Mouse (Mus musculus): ENCODE results near the gene Fscn2. TPM values are rescaled to one million over a fixed set of nuclear protein-coding genes. Genes with fewer than 3 reads are reported as not detected.
"Not testable (repeated sequence)": the region's sequence is repeated elsewhere in the genome, so short reads cannot be mapped to it uniquely, and the experiment has no call there.

Fscn2 gene
- total RNA-seq, 2 experiments from 2014 or later, result not detected

- no peak for ATAC-seq (ENCODE audit: poor library complexity, severe bottlenecking)
Observed at GRCm38 (mm10) chr11:120388580-120388979, 27.2 kb downstream of the Fscn2 start.

GRCm38 (mm10) chr11:120395661-120396060, 34.3 kb downstream of the Fscn2 start:
- ATAC-seq (ENCODE audit: poor library complexity, severe bottlenecking), result no peak

- no peak for ATAC-seq (ENCODE audit: poor library complexity, severe bottlenecking)
Observed at GRCm38 (mm10) chr11:120397602-120398001, 36.3 kb downstream of the Fscn2 start.

DNA sequence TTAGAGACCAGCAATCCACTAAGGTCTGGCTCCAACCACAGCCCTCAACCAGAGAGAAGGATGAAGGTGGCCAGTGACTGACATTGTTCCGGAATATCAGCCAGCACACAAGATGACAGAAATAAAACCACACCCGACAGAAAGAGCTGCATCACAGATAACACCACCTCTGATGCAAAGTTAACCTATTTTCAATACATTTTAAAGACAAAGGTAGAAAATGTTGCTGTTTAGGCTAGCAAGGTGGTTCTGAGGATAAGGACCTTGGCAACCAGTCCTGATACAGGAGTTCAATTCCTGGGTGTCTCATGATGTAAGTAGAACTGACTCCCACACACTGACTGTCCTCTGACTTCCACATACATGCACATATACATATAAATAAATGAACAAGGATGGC, 38.0 kb downstream of the Fscn2 start:
- ATAC-seq (ENCODE audit: poor library complexity, severe bottlenecking), result 0 out of 2 replicates have a peak, but pooled peaks have one; percentile 10

DNA sequence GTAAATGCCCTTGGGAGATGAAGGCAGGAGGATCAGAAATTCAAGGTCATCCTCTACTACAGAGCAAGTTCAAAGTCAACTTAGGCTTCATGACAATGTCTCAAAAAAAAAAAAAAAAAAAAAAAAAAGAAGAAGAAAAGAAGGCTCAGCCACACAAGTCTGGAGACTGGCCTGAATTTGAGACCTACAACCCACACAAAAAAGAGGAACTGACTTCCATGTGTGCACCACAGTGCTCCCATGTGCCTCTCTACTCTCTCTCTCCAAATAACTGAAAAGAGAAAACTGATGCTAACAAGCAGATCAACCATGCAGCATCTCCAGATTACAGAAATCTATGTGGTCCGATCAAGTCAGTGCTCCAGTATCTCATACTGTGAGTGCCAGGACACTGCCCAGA, 43.5 kb downstream of the Fscn2 start:
- peak; percentile 56 for ATAC-seq (ENCODE audit: poor library complexity, severe bottlenecking)

DNA sequence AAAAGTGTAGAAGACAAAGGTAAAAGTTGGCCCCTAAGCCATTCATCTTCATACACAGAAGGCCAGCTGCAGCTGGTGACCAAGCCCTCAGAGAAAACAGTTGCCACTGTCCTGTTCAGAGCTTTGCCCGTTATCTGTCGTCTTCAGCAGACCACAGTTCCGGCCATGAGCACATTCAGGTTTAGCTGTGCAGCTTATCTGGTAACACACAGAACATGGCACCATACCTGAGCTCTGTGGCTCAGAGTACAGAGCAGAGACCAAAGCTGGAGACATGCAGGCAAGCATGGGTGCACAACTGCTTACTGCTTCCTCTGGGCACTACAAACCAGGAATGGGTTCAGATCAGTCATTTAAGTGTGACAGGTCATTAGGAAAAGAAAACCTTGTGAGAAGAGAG, 44.5 kb downstream of the Fscn2 start:
- no peak for ATAC-seq (ENCODE audit: poor library complexity, severe bottlenecking)

DNA sequence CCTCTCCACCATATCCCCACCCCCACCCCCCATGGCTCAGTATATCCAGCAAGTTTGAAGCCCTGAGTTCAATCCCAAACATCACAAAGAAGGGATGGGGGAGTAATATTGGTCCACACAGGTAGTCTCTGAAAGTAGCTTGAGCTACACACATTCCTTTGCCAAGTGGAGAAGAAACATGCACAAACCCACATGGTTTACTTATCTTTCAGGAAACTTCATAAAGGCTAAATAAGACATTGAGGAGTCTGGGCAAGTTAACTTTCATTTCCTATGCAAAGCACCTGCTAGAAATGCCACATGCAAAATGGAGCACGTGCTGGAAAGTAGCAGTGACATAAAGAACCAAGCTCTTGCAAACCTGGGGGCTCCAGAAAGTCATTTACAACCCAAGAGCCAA, 45.1 kb downstream of the Fscn2 start:
- no peak for ATAC-seq (ENCODE audit: poor library complexity, severe bottlenecking)

DNA sequence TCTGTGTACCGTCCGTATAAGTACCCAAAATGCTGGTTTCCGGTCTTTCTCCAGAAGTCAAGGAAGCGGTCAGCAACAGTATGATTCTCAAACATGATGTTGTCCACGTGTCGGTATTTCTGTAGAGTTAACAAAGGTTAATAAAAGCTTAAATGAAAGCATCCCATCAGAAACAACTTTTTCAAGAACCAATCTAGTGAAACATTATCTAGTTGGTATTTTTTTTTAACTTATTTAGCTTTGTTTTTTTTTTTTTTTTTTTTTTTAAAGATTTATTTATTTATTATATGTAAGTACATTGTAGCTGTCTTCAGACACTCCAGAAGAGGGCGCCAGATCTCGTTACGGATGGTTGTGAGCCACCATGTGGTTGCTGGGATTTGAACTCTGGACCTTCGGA, 52.3 kb downstream of the Fscn2 start:
- ATAC-seq (ENCODE audit: poor library complexity, severe bottlenecking), result not testable (repeated sequence)

Other genes starting within 250 kb of the Fscn2 start
- gene Slc38a10, start 210.2 kb upstream of the Fscn2 start, total RNA-seq (2015), result 23.4 and 27.7 TPM in 2 replicates
- gene Slc38a10, start 210.2 kb upstream of the Fscn2 start, total RNA-seq (2017), result 31.9 and 32.6 TPM in 2 replicates
- 3.1 and 4.4 TPM in 2 replicates for gene Bahcc1, start 128.6 kb upstream of the Fscn2 start, total RNA-seq (2015)
- 1.3 and 1.7 TPM in 2 replicates for gene Bahcc1, start 128.6 kb upstream of the Fscn2 start, total RNA-seq (2017)
- gene Actg1, start 13.0 kb upstream of the Fscn2 start, total RNA-seq (2015), result 4,212 and 4,544 TPM in 2 replicates
- gene Actg1, start 13.0 kb upstream of the Fscn2 start, total RNA-seq (2017), result 2,305 and 2,430 TPM in 2 replicates
- gene Faap100, start 17.2 kb downstream of the Fscn2 start, total RNA-seq (2015), result 5.9 and 6.9 TPM in 2 replicates
- 6.5 and 10.5 TPM in 2 replicates for gene Faap100, start 17.2 kb downstream of the Fscn2 start, total RNA-seq (2017)
- gene Nploc4, start 76.2 kb downstream of the Fscn2 start, total RNA-seq (2015), result 27.5 and 33.6 TPM in 2 replicates
- gene Nploc4, start 76.2 kb downstream of the Fscn2 start, total RNA-seq (2017), result 30.8 and 39.5 TPM in 2 replicates
- gene Tspan10, start 81.1 kb downstream of the Fscn2 start, total RNA-seq (2015), result 0.16 TPM in 1 of 2 replicates, not detected in the other
- gene Tspan10, start 81.1 kb downstream of the Fscn2 start, total RNA-seq (2017), result not detected in 2 replicates
- 1.1 TPM in 1 of 2 replicates, not detected in the other for gene Pde6g, start 92.0 kb downstream of the Fscn2 start, total RNA-seq (2015)
- not detected in 2 replicates for gene Pde6g, start 92.0 kb downstream of the Fscn2 start, total RNA-seq (2017)
- 6.2 and 7.7 TPM in 2 replicates for gene Oxld1, start 96.5 kb downstream of the Fscn2 start, total RNA-seq (2015)
- gene Oxld1, start 96.5 kb downstream of the Fscn2 start, total RNA-seq (2017), result 4.2 and 6.8 TPM in 2 replicates
- gene Ccdc137, start 96.6 kb downstream of the Fscn2 start, total RNA-seq (2015), result 5.8 and 6.2 TPM in 2 replicates
- gene Ccdc137, start 96.6 kb downstream of the Fscn2 start, total RNA-seq (2017), result 5.9 and 36.8 TPM in 2 replicates
- gene Arl16, start 106.1 kb downstream of the Fscn2 start, total RNA-seq (2015), result 14.1 and 15.1 TPM in 2 replicates
- gene Arl16, start 106.1 kb downstream of the Fscn2 start, total RNA-seq (2017), result 9.1 and 10.8 TPM in 2 replicates
- 34.3 and 35.6 TPM in 2 replicates for gene Mrpl12, start 123.1 kb downstream of the Fscn2 start, total RNA-seq (2015)
- 25.4 and 41.7 TPM in 2 replicates for gene Mrpl12, start 123.1 kb downstream of the Fscn2 start, total RNA-seq (2017)
- gene Slc25a10, start 130.3 kb downstream of the Fscn2 start, total RNA-seq (2015), result 9.3 and 14.7 TPM in 2 replicates
- 12.8 and 17.2 TPM in 2 replicates for gene Slc25a10, start 130.3 kb downstream of the Fscn2 start, total RNA-seq (2017)
- gene Gcgr, start 169.2 kb downstream of the Fscn2 start, total RNA-seq (2015), result not detected in 2 replicates
- gene Gcgr, start 169.2 kb downstream of the Fscn2 start, total RNA-seq (2017), result not detected in 2 replicates
- gene Mcrip1, start 188.2 kb downstream of the Fscn2 start, total RNA-seq (2015), result 79.7 and 83.0 TPM in 2 replicates
- gene Mcrip1, start 188.2 kb downstream of the Fscn2 start, total RNA-seq (2017), result 18.3 and 30.5 TPM in 2 replicates
- not detected in 2 replicates for gene Ppp1r27, start 189.6 kb downstream of the Fscn2 start, total RNA-seq (2015)
- gene Ppp1r27, start 189.6 kb downstream of the Fscn2 start, total RNA-seq (2017), result not detected in 2 replicates
- 301 and 325 TPM in 2 replicates for gene P4hb, start 211.7 kb downstream of the Fscn2 start, total RNA-seq (2015)
- gene P4hb, start 211.7 kb downstream of the Fscn2 start, total RNA-seq (2017), result 587 and 590 TPM in 2 replicates
- gene Arhgdia, start 220.1 kb downstream of the Fscn2 start, total RNA-seq (2015), result 506 and 521 TPM in 2 replicates
- 226 and 275 TPM in 2 replicates for gene Arhgdia, start 220.1 kb downstream of the Fscn2 start, total RNA-seq (2017)
- 143 and 149 TPM in 2 replicates for gene Alyref, start 236.8 kb downstream of the Fscn2 start, total RNA-seq (2015)
- gene Alyref, start 236.8 kb downstream of the Fscn2 start, total RNA-seq (2017), result 171 and 196 TPM in 2 replicates
- gene Anapc11, start 236.9 kb downstream of the Fscn2 start, total RNA-seq (2015), result 79.9 and 90.6 TPM in 2 replicates
- gene Anapc11, start 236.9 kb downstream of the Fscn2 start, total RNA-seq (2017), result 30.0 and 32.3 TPM in 2 replicates
- not detected in 2 replicates for gene Npb, start 246.9 kb downstream of the Fscn2 start, total RNA-seq (2015)
- not detected in 2 replicates for gene Npb, start 246.9 kb downstream of the Fscn2 start, total RNA-seq (2017)